Mouse (Mus musculus) adrenal gland, postnatal 36 days (tissue): ENCODE data around the gene Psmb2. TPM values are rescaled to one million over a fixed set of nuclear protein-coding genes. Genes with fewer than 3 reads are reported as not detected.

Experiments
- DNase-seq, 2 experiments: peaks; one replicate each; pipeline ENCODE4 v3.0.0; 2021; ENCODE audit warnings: mixed read lengths in 1 of 2
- total RNA-seq, 2 experiments: library from RNA; stranded (reverse); gene quantifications; 2 replicates each; pipeline ENCODE4 v1.2.3; 2021

Gene Psmb2
- total RNA-seq, 2 experiments from 2014 or later: 154 to 155 TPM

DNA sequence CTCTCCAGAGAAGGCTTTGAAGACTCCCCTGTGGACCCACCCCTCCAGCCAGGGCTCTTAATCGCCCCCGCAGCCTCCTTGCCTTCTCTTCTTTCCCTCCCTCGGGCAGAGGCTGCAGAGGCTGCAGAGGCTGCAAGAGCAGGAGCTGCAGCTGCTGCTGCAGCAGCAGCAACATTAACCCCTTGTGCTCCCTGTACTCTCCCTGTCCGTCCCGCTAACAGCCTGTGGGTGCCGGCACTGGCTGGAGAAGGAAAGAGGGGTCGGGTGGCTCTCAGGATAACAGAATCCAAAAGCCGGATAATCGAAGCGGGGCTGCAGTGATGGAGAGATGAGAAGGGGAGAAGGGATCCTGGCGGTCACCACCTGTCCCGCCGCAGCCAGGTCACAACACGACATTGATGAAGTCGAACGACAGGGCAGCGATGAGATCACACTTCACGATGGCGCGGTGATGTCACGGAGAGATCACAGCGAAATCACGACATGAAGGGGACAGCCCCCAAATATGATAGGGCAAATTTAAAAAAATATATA lies 75.2 kb downstream of the Psmb2 start:
- peak in 1 of 2 experiments; percentile 36 for DNase-seq

DNA sequence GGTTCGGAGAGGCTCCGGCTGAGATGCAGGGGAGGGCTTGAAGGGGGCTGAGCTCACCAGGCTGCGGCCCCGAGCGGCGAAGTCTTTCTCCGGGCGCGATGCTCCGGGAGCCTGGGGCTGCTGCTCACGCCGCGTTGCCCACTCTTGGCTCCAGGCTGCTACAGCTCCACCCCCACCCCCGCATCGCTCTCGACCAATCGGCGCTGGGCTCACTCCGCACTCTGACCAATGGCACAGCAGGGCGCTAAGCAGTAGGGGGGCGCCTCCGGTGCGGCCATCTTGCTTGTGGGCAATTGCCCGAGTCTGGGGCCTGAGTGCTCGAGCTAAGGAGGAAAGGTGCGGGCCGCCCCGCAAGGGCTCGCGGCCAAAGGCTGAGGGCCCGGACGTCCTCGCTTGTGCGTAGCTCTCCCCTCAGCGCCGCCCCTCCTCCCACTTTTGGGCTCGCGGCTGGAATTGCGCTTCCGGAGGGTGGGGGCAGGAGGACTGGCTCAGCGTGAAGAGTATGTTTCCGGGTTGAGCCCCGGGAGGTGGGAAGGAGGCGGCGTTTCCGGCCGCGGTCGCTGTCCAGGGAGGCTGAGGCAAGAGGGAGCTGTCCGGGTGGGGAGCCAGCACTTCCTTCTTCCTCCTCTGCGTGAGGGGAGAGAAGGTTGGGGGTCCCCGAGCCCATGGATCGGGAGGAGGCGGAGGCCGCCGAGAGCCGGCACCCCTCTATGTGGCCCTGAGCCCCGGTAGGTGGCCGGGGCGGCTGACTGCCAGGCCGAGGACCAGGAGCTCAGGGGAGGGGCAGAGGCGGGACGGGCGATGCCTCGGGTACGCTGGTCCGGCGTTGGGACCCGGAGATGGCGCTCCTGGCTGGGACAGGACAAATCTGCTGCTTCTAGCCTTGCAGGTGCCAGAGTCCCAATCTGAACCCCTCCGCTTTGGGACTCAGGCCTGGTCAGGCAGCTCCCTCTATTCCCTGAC lies 76.1 kb downstream of the Psmb2 start, which contains the start of the genes Ncdn and AU040320:
Gene Ncdn, minus strand, starts transcription at position 171 of the 963 bp plus-strand sequence.
Gene AU040320, plus strand, starts transcription at position 277 of the 963 bp plus-strand sequence.
- DNase-seq: peak; percentile 97

- DNase-seq: no peak
These were observed 76.8 kb downstream of the Psmb2 start for GRCm38 (mm10) chr4:126754231-126754611.

GRCm38 (mm10) chr4:126754736-126755374 lies 77.4 kb downstream of the Psmb2 start:
- no peak for DNase-seq

GRCm38 (mm10) chr4:126756766-126757165 lies 79.3 kb downstream of the Psmb2 start:
- DNase-seq: peak; percentile 73 to 74

DNA sequence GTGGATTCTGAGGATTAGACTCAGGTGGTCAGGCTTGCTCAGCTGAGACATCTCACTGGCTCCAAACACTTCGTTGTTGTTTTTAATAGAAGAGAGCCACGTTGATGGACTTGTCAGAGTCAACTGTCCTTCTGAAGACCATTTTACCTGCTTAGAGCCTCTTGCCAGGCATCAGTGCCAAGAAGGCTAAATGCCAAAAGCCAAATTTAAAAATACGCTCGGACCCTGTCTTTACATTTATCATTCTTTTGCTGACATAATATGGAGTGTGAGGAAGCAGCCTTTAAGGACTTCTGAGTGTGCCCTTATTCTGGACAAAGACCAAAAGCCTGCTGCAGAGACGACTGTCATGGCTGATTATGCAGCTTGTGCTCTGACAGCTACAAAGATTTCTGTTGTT lies 80.9 kb downstream of the Psmb2 start:
- no peak for DNase-seq

Other genes with a start within 250 kb of the Psmb2 start
- gene Ago3, start 248.1 kb upstream of the Psmb2 start, total RNA-seq: 10 to 100 TPM; 18.4 to 30.4 TPM
- gene Ago1, start 209.0 kb upstream of the Psmb2 start, total RNA-seq: 10 to 100 TPM; 29.9 to 38.7 TPM
- 1 to 10 TPM; 5.2 to 5.8 TPM for gene Ago4, start 144.2 kb upstream of the Psmb2 start, total RNA-seq
- gene Clspn, start 120.7 kb upstream of the Psmb2 start, total RNA-seq: 1 to 10 TPM; 2.9 to 3.5 TPM
- 10 to 100 TPM; 10.6 to 15.6 TPM for gene 5730409E04Rik, start 67.8 kb upstream of the Psmb2 start, total RNA-seq
- gene Tfap2e, start 58.6 kb downstream of the Psmb2 start, total RNA-seq: not detected
- gene Ncdn, start 75.8 kb downstream of the Psmb2 start, total RNA-seq: 10 to 100 TPM; 31.7 to 36.1 TPM
- 10 to 100 TPM; 37.1 to 37.6 TPM for gene AU040320, start 75.9 kb downstream of the Psmb2 start, total RNA-seq